Mouse (Mus musculus) lung, embryonic 14.5 days (tissue): ENCODE data around the gene Col4a4. TPM values are rescaled to one million over a fixed set of nuclear protein-coding genes. Genes with fewer than 3 reads are reported as not detected.

ENCODE experiments used
- ATAC-seq: fragments of 200-750 bp; cut with Nextera tagmentation; 2 replicates; pipeline ENCODE4 v1.8.0; 2017; ENCODE audit warnings: mild to moderate bottlenecking, moderate TSS enrichment, moderate library complexity; ENCODE audit not compliant: insufficient read depth
- DNase-seq: peaks from one replicate; pipeline ENCODE4 v3.0.0-alpha.2; 2015
- H3K27ac ChIP-seq: fragments of 300-500 bp; sonication (generic); 2 replicates; pipeline ENCODE4 v1.5.1; 2014; ENCODE audit warnings: low read depth, mild to moderate bottlenecking, moderate library complexity
- H3K27me3 ChIP-seq: fragments of 300-500 bp; sonication (generic); 2 replicates; pipeline ENCODE4 v1.6.1; 2014; ENCODE audit warnings: low read length, control low read depth; ENCODE audit not compliant: insufficient read depth
- H3K36me3 ChIP-seq: fragments of 300-500 bp; sonication (generic); 2 replicates; pipeline ENCODE4 v1.6.1; 2014; ENCODE audit warnings: control low read depth; ENCODE audit not compliant: insufficient read depth
- H3K4me1 ChIP-seq: fragments of 300-500 bp; sonication (generic); 2 replicates; pipeline ENCODE4 v1.6.1; 2014; ENCODE audit warnings: antibody characterized with exemption, control low read depth; ENCODE audit not compliant: insufficient read depth
- H3K4me2 ChIP-seq: fragments of 300-500 bp; sonication (generic); 2 replicates; pipeline ENCODE4 v1.6.1; 2014; ENCODE audit warnings: mild to moderate bottlenecking
- H3K4me3 ChIP-seq: fragments of 300-500 bp; sonication (generic); 2 replicates; pipeline ENCODE4 v1.5.1; 2014; ENCODE audit warnings: low read depth, low read length
- H3K9ac ChIP-seq: fragments of 300-500 bp; sonication (generic); 2 replicates; pipeline ENCODE4 v1.6.1; 2014
- H3K9me3 ChIP-seq: fragments of 300-500 bp; sonication (generic); 2 replicates; pipeline ENCODE4 v1.6.1; 2016; ENCODE audit warnings: low read depth, low read length, control low read depth
- CTCF ChIP-seq: IDR thresholded peaks from 2 replicates; pipeline ENCODE4 v1.5.1; 2016; ENCODE audit warnings: antibody characterized with exemption, low read depth
- WGBS: fragments of 180-500 bp; shearing (Covaris S2); extraction: QIAGEN DNeasy Blood & Tissue Kit; methylation state at CpG from one replicate; pipeline ENCODE4 v1.1.7; 2014; 5-methylcytosine and 5-hydroxymethylcytosine counted together
- polyA plus RNA-seq: library from polyadenylated mRNA; unstranded; fragments of >200 nt; fragmentation: Nextera tagmentation; extraction: Ambion mirVana; gene quantifications from 2 replicates; pipeline ENCODE4 v1.2.1, GENCODE M21; 2014

Col4a4 gene
- polyA plus RNA-seq, 1 experiment from 2014 or later = 8.0 TPM

GRCm38 (mm10) chr1:82461041-82461440, 125.6 kb downstream of the Col4a4 start:
- DNase-seq = no peak
- Histone ChIP-seq H3K27ac (no peak overlapping the region), H3K9ac (no peak overlapping the region), H3K9me3 (no peaks in the 10 kb centered on the region), H3K27me3 (no peaks in the 10 kb centered on the region), H3K4me1 (no peaks in the 10 kb centered on the region), H3K36me3 (no peaks in the 10 kb centered on the region), H3K4me2 (no peak overlapping the region), H3K4me3 (no peak overlapping the region)
- ATAC-seq = no peak
- WGBS = 70% methylated on average over 4 of the region's 4 CpGs
- no peak for TF ChIP-seq CTCF

GRCm38 (mm10) chr1:82459926-82460325, 126.7 kb downstream of the Col4a4 start:
- H3K4me3 ChIP-seq = no peak overlapping the region
- WGBS = 84% methylated on average over 2 of the region's 2 CpGs
- H3K4me1 ChIP-seq = no peaks in the 10 kb centered on the region
- H3K9me3 ChIP-seq = no peaks in the 10 kb centered on the region
- no peak for ATAC-seq
- no peak overlapping the region for H3K27ac ChIP-seq
- H3K36me3 ChIP-seq = no peaks in the 10 kb centered on the region
- DNase-seq = no peak
- no peak overlapping the region for H3K4me2 ChIP-seq
- H3K27me3 ChIP-seq = no peaks in the 10 kb centered on the region
- no peak for TF ChIP-seq CTCF
- no peak overlapping the region for H3K9ac ChIP-seq

- WGBS = 64% methylated on average over 4 of the region's 4 CpGs
- no peak for TF ChIP-seq CTCF
- ATAC-seq = no peak
Observed at GRCm38 (mm10) chr1:82459350-82459749, 127.3 kb downstream of the Col4a4 start.

GRCm38 (mm10) chr1:82454031-82454430, 132.6 kb downstream of the Col4a4 start:
- no peak overlapping the region for H3K9ac ChIP-seq
- H3K4me3 ChIP-seq = no peak overlapping the region
- H3K9me3 ChIP-seq = no peaks in the 10 kb centered on the region
- no peaks in the 10 kb centered on the region for H3K27me3 ChIP-seq
- H3K27ac ChIP-seq = no peak overlapping the region
- DNase-seq (no peak), ATAC-seq (no peak)
- TF ChIP-seq CTCF = no peak
- H3K4me2 ChIP-seq = no peak overlapping the region
- H3K36me3 ChIP-seq = no peaks in the 10 kb centered on the region
- WGBS = 88% methylated on average over 3 of the region's 3 CpGs
- H3K4me1 ChIP-seq = no peaks in the 10 kb centered on the region

More at GRCm38 (mm10) chr1:82459350-82459749, 127.3 kb downstream of the Col4a4 start:
- Histone ChIP-seq H3K36me3 (no peaks in the 10 kb centered on the region), H3K4me2 (no peak overlapping the region), H3K9me3 (no peaks in the 10 kb centered on the region), H3K9ac (no peak overlapping the region), H3K27me3 (no peaks in the 10 kb centered on the region), H3K4me1 (no peaks in the 10 kb centered on the region), H3K4me3 (no peak overlapping the region), H3K27ac (no peak overlapping the region)
- no peak for DNase-seq

- DNase-seq = no peak
- Histone ChIP-seq H3K4me1 (no peaks in the 10 kb centered on the region), H3K4me2 (no peak overlapping the region), H3K36me3 (no peaks in the 10 kb centered on the region), H3K9ac (no peak overlapping the region), H3K27me3 (no peaks in the 10 kb centered on the region), H3K27ac (no peak overlapping the region), H3K9me3 (no peaks in the 10 kb centered on the region), H3K4me3 (no peak overlapping the region)
- TF ChIP-seq CTCF = no peak
- 45% methylated on average over 6 of the region's 6 CpGs for WGBS
- no peak for ATAC-seq
Observed at GRCm38 (mm10) chr1:82451927-82452651, 134.6 kb downstream of the Col4a4 start.

GRCm38 (mm10) chr1:82449851-82450250, 136.8 kb downstream of the Col4a4 start:
- no peak for TF ChIP-seq CTCF
- DNase-seq (no peak), ATAC-seq (no peak)
- no peak overlapping the region for H3K9ac ChIP-seq
- H3K27me3 ChIP-seq = no peaks in the 10 kb centered on the region
- 71% methylated on average over 4 of the region's 4 CpGs for WGBS
- H3K36me3 ChIP-seq = no peaks in the 10 kb centered on the region
- H3K4me2 ChIP-seq = no peak overlapping the region
- no peaks in the 10 kb centered on the region for H3K9me3 ChIP-seq
- H3K4me3 ChIP-seq = no peak overlapping the region
- no peak overlapping the region for H3K27ac ChIP-seq
- no peaks in the 10 kb centered on the region for H3K4me1 ChIP-seq

GRCm38 (mm10) chr1:82446049-82446448, 140.6 kb downstream of the Col4a4 start:
- H3K9me3 ChIP-seq = no peaks in the 10 kb centered on the region
- H3K9ac ChIP-seq = no peak overlapping the region
- DNase-seq = no peak
- no peaks in the 10 kb centered on the region for H3K36me3 ChIP-seq
- no peak for ATAC-seq
- no peak overlapping the region for H3K4me3 ChIP-seq
- 75% methylated on average over 7 of the region's 7 CpGs for WGBS
- no peak for TF ChIP-seq CTCF
- no peaks in the 10 kb centered on the region for H3K4me1 ChIP-seq
- no peak overlapping the region for H3K4me2 ChIP-seq
- H3K27me3 ChIP-seq = no peaks in the 10 kb centered on the region
- no peak overlapping the region for H3K27ac ChIP-seq
